Mouse (Mus musculus): Measurements from ENCODE around the gene Rflnb.

Gene Rflnb

DNA sequence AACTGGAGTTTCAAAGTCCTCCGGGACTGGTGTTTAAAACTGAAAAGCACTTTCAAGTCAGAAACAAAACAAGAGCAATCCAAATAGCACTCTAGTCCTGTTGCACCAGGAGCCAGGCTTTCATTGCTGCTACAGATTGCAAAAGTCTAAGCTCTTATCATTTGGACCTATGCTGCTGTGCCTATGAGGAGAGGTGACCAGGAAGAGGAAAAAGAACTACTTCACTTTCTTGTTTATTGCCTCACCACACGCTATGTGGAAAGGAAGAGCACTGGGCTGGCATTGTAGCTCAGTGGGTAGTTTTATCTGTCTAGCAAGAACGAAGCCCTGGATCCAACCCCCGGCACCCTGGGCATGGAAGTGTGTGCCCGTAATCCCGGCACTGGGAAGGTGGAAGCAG is 5.8 kb upstream of the Rflnb start:
- Histone ChIP-seq H3K36me3 (ENCODE audit: insufficient read depth, low read length) (no peaks in the 10 kb centered on the region), H3K4me3 (replicated peaks; ENCODE audit: low read length) (no peak overlapping the region), H3K4me1 (replicated peaks; ENCODE audit: low read depth, low read length) (peaks cover 6% of the 10 kb centered on the region), H3K9me3 (ENCODE audit: low read length) (no peaks in the 10 kb centered on the region), H3K27me3 (ENCODE audit: insufficient read depth, low read length) (peaks cover 54% of the 10 kb centered on the region)
- TF ChIP-seq POU5F1 (IDR thresholded peaks at IDR 0.05; ENCODE audit: borderline replicate concordance, low read length) (no peak), CTCF (conservative IDR thresholded peaks at IDR 0.05; ENCODE audit: low read length) (no peak), NANOG (IDR thresholded peaks at IDR 0.05; ENCODE audit: borderline replicate concordance, low read length) (no peak)

- TF ChIP-seq NANOG (IDR thresholded peaks at IDR 0.05; ENCODE audit: borderline replicate concordance, low read length) = no peak
- no peak for TF ChIP-seq POU5F1 (IDR thresholded peaks at IDR 0.05; ENCODE audit: borderline replicate concordance, low read length)
- no peak for TF ChIP-seq CTCF (conservative IDR thresholded peaks at IDR 0.05; ENCODE audit: low read length)
- no peaks in the 10 kb centered on the region for H3K36me3 ChIP-seq (ENCODE audit: insufficient read depth, low read length)
- H3K4me3 ChIP-seq (replicated peaks; ENCODE audit: low read length) = peak overlapping the region; percentile 82
- peaks cover 7% of the 10 kb centered on the region; the same call in 1 of the 2 replicates for H3K4me1 ChIP-seq (replicated peaks; ENCODE audit: low read depth, low read length)
- H3K9me3 ChIP-seq (ENCODE audit: low read length) = no peaks in the 10 kb centered on the region
- peaks cover 87% of the 10 kb centered on the region for H3K27me3 ChIP-seq (ENCODE audit: insufficient read depth, low read length)
Observed at GRCm38 (mm10) chr11:76028072-76028465, 487 bp upstream of the Rflnb start.

DNA sequence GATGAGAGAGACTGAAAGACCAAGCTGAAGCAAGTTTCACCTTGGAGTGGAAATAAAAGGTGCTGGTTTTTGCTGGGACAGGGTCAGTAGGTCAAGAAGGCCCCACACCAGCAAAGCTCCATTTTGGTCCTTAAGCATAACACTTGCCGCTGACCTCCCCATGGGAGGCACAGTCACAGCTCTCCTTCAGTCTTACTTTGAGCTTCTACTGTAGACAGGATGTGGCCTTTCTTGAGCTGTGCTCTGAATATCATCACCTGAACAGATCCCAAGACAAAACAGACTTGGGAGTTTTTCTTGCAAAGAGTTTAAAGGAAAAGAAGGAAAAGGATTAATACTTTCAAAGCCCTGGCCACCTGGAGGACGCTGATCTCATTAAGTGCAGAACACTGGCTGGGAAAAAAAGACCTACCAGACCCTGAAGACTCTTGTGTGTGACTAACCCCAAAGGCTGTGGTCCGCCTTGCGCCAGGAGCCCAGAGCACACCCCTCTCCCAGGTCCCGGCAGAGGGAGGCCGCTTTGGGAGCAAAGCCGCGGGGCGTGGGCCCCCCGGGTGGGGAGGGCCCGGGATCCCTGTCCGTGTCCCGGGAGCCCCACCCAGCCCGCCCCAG is 949 bp downstream of the Rflnb start:
- TF ChIP-seq POU5F1 (IDR thresholded peaks at IDR 0.05; ENCODE audit: borderline replicate concordance, low read length) (no peak), NANOG (IDR thresholded peaks at IDR 0.05; ENCODE audit: borderline replicate concordance, low read length) (no peak), CTCF (conservative IDR thresholded peaks at IDR 0.05; ENCODE audit: low read length) (no peak)
- Histone ChIP-seq H3K4me3 (replicated peaks; ENCODE audit: low read length) (peak overlapping the region; percentile 82), H3K9me3 (ENCODE audit: low read length) (no peaks in the 10 kb centered on the region), H3K4me1 (replicated peaks; ENCODE audit: low read depth, low read length) (peaks cover 12% of the 10 kb centered on the region; the same call in 1 of the 2 replicates), H3K36me3 (ENCODE audit: insufficient read depth, low read length) (no peaks in the 10 kb centered on the region), H3K27me3 (ENCODE audit: insufficient read depth, low read length) (peaks cover 81% of the 10 kb centered on the region)

GRCm38 (mm10) chr11:76025080-76025583 is 2.5 kb downstream of the Rflnb start:
- no peak overlapping the region for H3K4me3 ChIP-seq (replicated peaks; ENCODE audit: low read length)
- H3K9me3 ChIP-seq (ENCODE audit: low read length) = no peaks in the 10 kb centered on the region
- H3K4me1 ChIP-seq (replicated peaks; ENCODE audit: low read depth, low read length) = peaks cover 12% of the 10 kb centered on the region; the same call in 1 of the 2 replicates
- H3K36me3 ChIP-seq (ENCODE audit: insufficient read depth, low read length) = no peaks in the 10 kb centered on the region
- TF ChIP-seq POU5F1 (IDR thresholded peaks at IDR 0.05; ENCODE audit: borderline replicate concordance, low read length) (no peak), NANOG (IDR thresholded peaks at IDR 0.05; ENCODE audit: borderline replicate concordance, low read length) (no peak), CTCF (conservative IDR thresholded peaks at IDR 0.05; ENCODE audit: low read length) (no peak)
- peaks cover 72% of the 10 kb centered on the region for H3K27me3 ChIP-seq (ENCODE audit: insufficient read depth, low read length)

DNA sequence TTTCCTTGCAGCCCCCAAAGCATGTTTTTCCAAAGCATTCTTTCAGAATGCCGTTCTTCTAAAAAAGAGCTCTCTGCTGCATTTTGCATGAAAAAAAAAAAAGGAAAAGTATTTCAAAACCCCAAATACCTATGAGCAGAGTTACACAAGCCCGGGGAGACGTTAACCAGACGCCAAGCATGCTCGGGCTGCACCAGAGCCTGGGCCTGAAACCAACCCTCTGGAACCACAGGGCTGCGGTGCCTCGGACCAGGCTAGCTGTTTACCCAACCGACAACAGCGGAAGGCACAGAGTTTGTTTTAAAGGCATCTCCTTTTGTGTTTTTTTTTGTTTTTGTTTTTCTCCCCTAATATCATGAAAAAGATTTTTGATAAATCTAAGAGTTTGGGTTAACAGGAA is 6.7 kb downstream of the Rflnb start:
- Histone ChIP-seq H3K9me3 (ENCODE audit: low read length) (no peaks in the 10 kb centered on the region), H3K27me3 (ENCODE audit: insufficient read depth, low read length) (peaks cover 37% of the 10 kb centered on the region), H3K4me1 (replicated peaks; ENCODE audit: low read depth, low read length) (peaks cover 5% of the 10 kb centered on the region; the same call in 1 of the 2 replicates), H3K36me3 (ENCODE audit: insufficient read depth, low read length) (no peaks in the 10 kb centered on the region), H3K4me3 (replicated peaks; ENCODE audit: low read length) (no peak overlapping the region)
- TF ChIP-seq NANOG (IDR thresholded peaks at IDR 0.05; ENCODE audit: borderline replicate concordance, low read length) (no peak), POU5F1 (IDR thresholded peaks at IDR 0.05; ENCODE audit: borderline replicate concordance, low read length) (no peak), CTCF (conservative IDR thresholded peaks at IDR 0.05; ENCODE audit: low read length) (no peak)

DNA sequence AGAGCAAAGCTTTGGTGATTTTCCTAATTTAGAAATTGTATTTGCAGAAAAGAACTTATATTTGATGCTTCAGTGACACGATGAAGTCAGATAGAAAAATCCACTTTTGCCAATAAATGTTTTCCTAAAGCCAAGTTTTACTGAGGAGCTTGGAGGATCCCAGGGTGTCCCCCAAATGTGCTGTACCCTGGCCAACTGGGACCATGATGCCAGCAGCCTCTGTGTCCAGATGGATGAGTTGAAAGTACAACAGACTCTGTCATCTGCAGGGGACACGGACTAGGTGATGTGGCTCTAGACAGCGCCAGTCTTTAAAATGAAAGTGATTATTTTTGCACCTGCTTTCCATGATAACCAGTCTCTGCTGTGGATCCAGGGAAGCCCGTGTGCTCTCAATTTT is 7.7 kb downstream of the Rflnb start:
- no peaks in the 10 kb centered on the region for H3K36me3 ChIP-seq (ENCODE audit: insufficient read depth, low read length)
- H3K9me3 ChIP-seq (ENCODE audit: low read length) = no peaks in the 10 kb centered on the region
- no peak overlapping the region for H3K4me3 ChIP-seq (replicated peaks; ENCODE audit: low read length)
- peaks cover 27% of the 10 kb centered on the region for H3K27me3 ChIP-seq (ENCODE audit: insufficient read depth, low read length)
- peaks cover 5% of the 10 kb centered on the region; the same call in 1 of the 2 replicates for H3K4me1 ChIP-seq (replicated peaks; ENCODE audit: low read depth, low read length)
- TF ChIP-seq POU5F1 (IDR thresholded peaks at IDR 0.05; ENCODE audit: borderline replicate concordance, low read length) = no peak
- no peak for TF ChIP-seq CTCF (conservative IDR thresholded peaks at IDR 0.05; ENCODE audit: low read length)
- no peak for TF ChIP-seq NANOG (IDR thresholded peaks at IDR 0.05; ENCODE audit: borderline replicate concordance, low read length)

DNA sequence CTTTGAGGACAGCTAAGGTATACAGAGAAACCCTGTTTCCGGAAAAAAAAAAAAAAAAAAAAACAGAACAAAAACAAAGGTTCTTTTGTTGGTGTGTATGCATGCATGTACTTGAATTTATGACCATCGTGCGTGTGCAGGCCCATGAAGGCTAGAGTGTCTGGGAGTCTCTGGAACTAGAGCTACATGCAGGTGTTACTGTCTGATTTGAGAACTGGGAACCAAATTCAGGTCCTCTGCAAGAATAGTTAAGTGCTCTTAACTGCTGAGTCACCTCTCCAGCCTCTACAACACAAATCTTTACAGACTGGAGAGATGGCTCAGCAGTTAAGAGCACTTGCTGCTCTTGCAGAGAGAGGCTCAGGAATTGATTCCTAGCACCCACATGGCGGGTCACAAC is 11.8 kb downstream of the Rflnb start:
- no peak for TF ChIP-seq POU5F1 (IDR thresholded peaks at IDR 0.05; ENCODE audit: borderline replicate concordance, low read length)
- no peak for TF ChIP-seq NANOG (IDR thresholded peaks at IDR 0.05; ENCODE audit: borderline replicate concordance, low read length)
- TF ChIP-seq CTCF (conservative IDR thresholded peaks at IDR 0.05; ENCODE audit: low read length) = no peak
- Histone ChIP-seq H3K4me1 (replicated peaks; ENCODE audit: low read depth, low read length) (no peaks in the 10 kb centered on the region; the same call in 1 of the 2 replicates), H3K27me3 (ENCODE audit: insufficient read depth, low read length) (peaks cover 3% of the 10 kb centered on the region; the same call in 1 of the 2 replicates), H3K9me3 (ENCODE audit: low read length) (no peaks in the 10 kb centered on the region), H3K36me3 (ENCODE audit: insufficient read depth, low read length) (no peaks in the 10 kb centered on the region), H3K4me3 (replicated peaks; ENCODE audit: low read length) (no peak overlapping the region)

- H3K4me1 ChIP-seq (replicated peaks; ENCODE audit: low read depth, low read length) = no peaks in the 10 kb centered on the region; the same call in 1 of the 2 replicates
- no peak overlapping the region for H3K4me3 ChIP-seq (replicated peaks; ENCODE audit: low read length)
- no peaks in the 10 kb centered on the region for H3K9me3 ChIP-seq (ENCODE audit: low read length)
- TF ChIP-seq POU5F1 (IDR thresholded peaks at IDR 0.05; ENCODE audit: borderline replicate concordance, low read length) = no peak
- TF ChIP-seq CTCF (conservative IDR thresholded peaks at IDR 0.05; ENCODE audit: low read length) = no peak
- TF ChIP-seq NANOG (IDR thresholded peaks at IDR 0.05; ENCODE audit: borderline replicate concordance, low read length) = no peak
- no peaks in the 10 kb centered on the region for H3K36me3 ChIP-seq (ENCODE audit: insufficient read depth, low read length)
- H3K27me3 ChIP-seq (ENCODE audit: insufficient read depth, low read length) = peaks cover 2% of the 10 kb centered on the region; the same call in 1 of the 2 replicates
Observed at GRCm38 (mm10) chr11:76015251-76015650, 12.3 kb downstream of the Rflnb start.
